Mouse (Mus musculus): Measurements from ENCODE around the gene Sirt6. TPM values are rescaled to one million over a fixed set of nuclear protein-coding genes. Genes with fewer than 3 reads are reported as not detected.

Sirt6 gene
- polyA plus RNA-seq, 1 experiment from 2014 or later = 15.1 TPM

- DNase-seq (ENCODE audit: low spot score) (peak; percentile 97), ATAC-seq (ENCODE audit: low FRiP score, low TSS enrichment) (peak; percentile 85)
- 0 out of 2 replicates have a peak within 1 kb of the TSS, but pooled peaks have one; percentile 38 for H3K9ac ChIP-seq (ENCODE audit: low read length)
- H3K4me2 ChIP-seq (replicated peaks; ENCODE audit: low read depth) = peak within 1 kb of the TSS; percentile 51
- no peaks in the 10 kb centered on the region for H3K9me3 ChIP-seq (ENCODE audit: control insufficient read depth, low read length)
- WGBS = under 1% methylated on average over 27 of the region's 28 CpGs
- peaks cover 12% of the 10 kb centered on the region for H3K4me1 ChIP-seq (replicated peaks; ENCODE audit: control insufficient read depth, insufficient read depth)
- 0 out of 2 replicates have a peak, but pooled peaks have one; percentile 1 for TF ChIP-seq CTCF (IDR thresholded peaks at IDR 0.05; ENCODE audit: low read depth)
- TF ChIP-seq EP300 (optimal IDR thresholded peaks at IDR 0.05) = no peak
- no peaks in the 10 kb centered on the region for H3K36me3 ChIP-seq (ENCODE audit: control insufficient read depth, insufficient read depth, low read length)
- peak within 1 kb of the TSS; percentile 49; the same call in 1 of the 2 replicates for H3K27ac ChIP-seq (replicated peaks)
- 0 out of 2 replicates have a peak within 1 kb of the TSS, but pooled peaks have one; percentile 12 for H3K4me3 ChIP-seq (ENCODE audit: low read depth, low read length)
- H3K27me3 ChIP-seq (ENCODE audit: control insufficient read depth, insufficient read depth, low read length) = no peaks in the 10 kb centered on the region
These were observed 26.8 kb downstream of the Sirt6 start, which contains the start of gene Tle6 for GRCm38 (mm10) chr10:81600738-81601203. Gene Tle6, minus strand, starts transcription at chr10:81601073.

GRCm38 (mm10) chr10:81600096-81600495, 27.5 kb downstream of the Sirt6 start:
- Histone ChIP-seq H3K27ac (replicated peaks) (no peak overlapping the region), H3K9ac (ENCODE audit: low read length) (no peak overlapping the region), H3K9me3 (ENCODE audit: control insufficient read depth, low read length) (no peaks in the 10 kb centered on the region), H3K4me1 (replicated peaks; ENCODE audit: control insufficient read depth, insufficient read depth) (peaks cover 9% of the 10 kb centered on the region), H3K36me3 (ENCODE audit: control insufficient read depth, insufficient read depth, low read length) (no peaks in the 10 kb centered on the region), H3K4me3 (ENCODE audit: low read depth, low read length) (no peak overlapping the region), H3K4me2 (replicated peaks; ENCODE audit: low read depth) (no peak overlapping the region), H3K27me3 (ENCODE audit: control insufficient read depth, insufficient read depth, low read length) (no peaks in the 10 kb centered on the region)
- WGBS = 58% methylated on average over 10 of the region's 10 CpGs
- no peak for DNase-seq (ENCODE audit: low spot score)
- ATAC-seq (ENCODE audit: low FRiP score, low TSS enrichment) = no peak
- TF ChIP-seq EP300 (optimal IDR thresholded peaks at IDR 0.05) (no peak), CTCF (IDR thresholded peaks at IDR 0.05; ENCODE audit: low read depth) (no peak)

GRCm38 (mm10) chr10:81599630-81600029, 28.0 kb downstream of the Sirt6 start:
- DNase-seq (ENCODE audit: low spot score) = no peak
- ATAC-seq (ENCODE audit: low FRiP score, low TSS enrichment) = no peak
- H3K9ac ChIP-seq (ENCODE audit: low read length) = no peak overlapping the region
- no peaks in the 10 kb centered on the region for H3K36me3 ChIP-seq (ENCODE audit: control insufficient read depth, insufficient read depth, low read length)
- peaks cover 9% of the 10 kb centered on the region for H3K4me1 ChIP-seq (replicated peaks; ENCODE audit: control insufficient read depth, insufficient read depth)
- no peak overlapping the region for H3K4me2 ChIP-seq (replicated peaks; ENCODE audit: low read depth)
- no peak overlapping the region for H3K27ac ChIP-seq (replicated peaks)
- no peak for TF ChIP-seq EP300 (optimal IDR thresholded peaks at IDR 0.05)
- no peak for TF ChIP-seq CTCF (IDR thresholded peaks at IDR 0.05; ENCODE audit: low read depth)
- no peaks in the 10 kb centered on the region for H3K9me3 ChIP-seq (ENCODE audit: control insufficient read depth, low read length)
- no peak overlapping the region for H3K4me3 ChIP-seq (ENCODE audit: low read depth, low read length)
- H3K27me3 ChIP-seq (ENCODE audit: control insufficient read depth, insufficient read depth, low read length) = no peaks in the 10 kb centered on the region
- WGBS = 57% methylated on average over 5 of the region's 5 CpGs

GRCm38 (mm10) chr10:81598871-81599270, 28.7 kb downstream of the Sirt6 start:
- Histone ChIP-seq H3K4me1 (replicated peaks; ENCODE audit: control insufficient read depth, insufficient read depth) (peaks cover 9% of the 10 kb centered on the region), H3K4me3 (ENCODE audit: low read depth, low read length) (no peak overlapping the region), H3K9me3 (ENCODE audit: control insufficient read depth, low read length) (no peaks in the 10 kb centered on the region), H3K27ac (replicated peaks) (no peak overlapping the region), H3K27me3 (ENCODE audit: control insufficient read depth, insufficient read depth, low read length) (no peaks in the 10 kb centered on the region), H3K9ac (ENCODE audit: low read length) (no peak overlapping the region), H3K4me2 (replicated peaks; ENCODE audit: low read depth) (no peak overlapping the region), H3K36me3 (ENCODE audit: control insufficient read depth, insufficient read depth, low read length) (no peaks in the 10 kb centered on the region)
- ATAC-seq (ENCODE audit: low FRiP score, low TSS enrichment) = no peak
- TF ChIP-seq CTCF (IDR thresholded peaks at IDR 0.05; ENCODE audit: low read depth) (no peak), EP300 (optimal IDR thresholded peaks at IDR 0.05) (no peak)
- WGBS = 44% methylated on average over 6 of the region's 6 CpGs
- no peak for DNase-seq (ENCODE audit: low spot score)

- WGBS = 57% methylated on average over 3 of the region's 3 CpGs
These were observed 29.3 kb downstream of the Sirt6 start for GRCm38 (mm10) chr10:81598342-81598741.

GRCm38 (mm10) chr10:81597137-81597950, 30.3 kb downstream of the Sirt6 start:
- Histone ChIP-seq H3K9me3 (ENCODE audit: control insufficient read depth, low read length) (no peaks in the 10 kb centered on the region), H3K9ac (ENCODE audit: low read length) (peak overlapping the region; percentile 48), H3K36me3 (ENCODE audit: control insufficient read depth, insufficient read depth, low read length) (no peaks in the 10 kb centered on the region), H3K4me2 (replicated peaks; ENCODE audit: low read depth) (peak overlapping the region; percentile 52), H3K4me3 (ENCODE audit: low read depth, low read length) (peak overlapping the region; percentile 22; the same call in 1 of the 2 replicates), H3K4me1 (replicated peaks; ENCODE audit: control insufficient read depth, insufficient read depth) (peaks cover 9% of the 10 kb centered on the region), H3K27ac (replicated peaks) (peak overlapping the region; percentile 49), H3K27me3 (ENCODE audit: control insufficient read depth, insufficient read depth, low read length) (no peaks in the 10 kb centered on the region)
- DNase-seq (ENCODE audit: low spot score) (peak; percentile 61), ATAC-seq (ENCODE audit: low FRiP score, low TSS enrichment) (peak; percentile 39; the same call in 1 of the 2 replicates)
- WGBS = 3% methylated on average over 8 of the region's 12 CpGs
- TF ChIP-seq CTCF (IDR thresholded peaks at IDR 0.05; ENCODE audit: low read depth) (no peak), EP300 (optimal IDR thresholded peaks at IDR 0.05) (no peak)

More at GRCm38 (mm10) chr10:81598342-81598741, 29.3 kb downstream of the Sirt6 start:
- no peaks in the 10 kb centered on the region for H3K27me3 ChIP-seq (ENCODE audit: control insufficient read depth, insufficient read depth, low read length)
- ATAC-seq (ENCODE audit: low FRiP score, low TSS enrichment) (no peak), DNase-seq (ENCODE audit: low spot score) (no peak)
- H3K9ac ChIP-seq (ENCODE audit: low read length) = no peak overlapping the region
- no peak overlapping the region for H3K4me2 ChIP-seq (replicated peaks; ENCODE audit: low read depth)
- no peak for TF ChIP-seq CTCF (IDR thresholded peaks at IDR 0.05; ENCODE audit: low read depth)
- TF ChIP-seq EP300 (optimal IDR thresholded peaks at IDR 0.05) = no peak
- peaks cover 9% of the 10 kb centered on the region for H3K4me1 ChIP-seq (replicated peaks; ENCODE audit: control insufficient read depth, insufficient read depth)
- H3K36me3 ChIP-seq (ENCODE audit: control insufficient read depth, insufficient read depth, low read length) = no peaks in the 10 kb centered on the region
- no peak overlapping the region for H3K4me3 ChIP-seq (ENCODE audit: low read depth, low read length)
- no peak overlapping the region for H3K27ac ChIP-seq (replicated peaks)
- no peaks in the 10 kb centered on the region for H3K9me3 ChIP-seq (ENCODE audit: control insufficient read depth, low read length)

Measured in stomach, postnatal 0 days (tissue).